Mouse (Mus musculus): Measurements from ENCODE around the gene Dnajc6.

GRCm38 (mm10) chr4:101510904-101511210 is 14.4 kb downstream of the Dnajc6 start:
- TF ChIP-seq CTCF (IDR thresholded peaks at IDR 0.05; ENCODE audit: low read depth) (no peak), EP300 (optimal IDR thresholded peaks at IDR 0.05) (no peak)

All from stomach, postnatal 0 days (tissue).